ENCODE assay signal across 8 mouse cellular contexts in the genomic region with DNA sequence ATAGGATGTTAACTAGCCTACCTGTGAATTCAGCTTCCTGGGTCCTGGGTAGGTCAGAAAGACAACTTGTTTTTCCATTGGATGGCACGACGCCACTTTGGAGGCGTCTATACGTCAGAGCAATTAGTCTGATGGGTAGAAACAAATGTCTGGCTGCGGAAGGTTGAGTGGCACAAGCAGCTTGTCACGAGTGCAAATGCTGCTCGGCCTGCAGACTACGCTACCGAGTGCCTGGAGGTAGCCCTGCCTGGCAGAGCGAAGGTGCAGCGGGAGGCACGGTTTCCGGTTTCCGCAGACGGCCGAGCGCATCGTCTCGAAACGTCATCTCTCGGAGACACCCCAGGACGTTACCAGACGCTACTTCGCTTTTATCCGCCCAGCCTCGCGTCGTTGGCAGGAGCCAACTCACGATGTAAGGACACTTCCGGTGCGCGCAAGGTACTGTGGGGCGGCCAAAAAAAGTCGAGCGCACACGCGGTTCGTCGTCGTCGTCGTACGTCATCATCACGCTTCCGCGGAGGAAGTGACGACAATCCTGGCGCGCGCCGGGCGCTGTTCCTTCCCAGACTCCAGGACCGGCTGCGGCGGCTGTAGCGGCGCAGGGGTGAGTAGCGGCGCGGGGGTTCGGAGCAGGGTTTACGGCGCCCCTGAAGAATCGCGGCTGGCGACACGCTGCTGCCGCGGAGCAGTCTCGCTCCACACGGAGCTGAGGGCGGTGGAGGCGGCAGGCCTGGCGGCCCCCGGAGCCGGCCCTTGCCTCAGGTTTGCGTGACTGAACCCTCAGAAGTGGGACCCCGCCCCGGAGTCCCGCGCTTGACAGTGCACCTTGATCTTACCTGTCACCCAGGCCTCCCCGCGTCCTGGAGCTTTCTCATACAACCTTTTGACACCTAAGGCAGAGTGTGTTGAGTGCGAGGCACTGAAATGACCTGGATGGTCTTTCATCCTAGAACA. TPM values are rescaled to one million over a fixed set of nuclear protein-coding genes. Genes with fewer than 3 reads are reported as not detected.
DNase-seq lines count a peak whose midpoint lies in the region; ATAC-seq and TF ChIP-seq lines count a peak whose summit lies in the region.

A gene (plus strand): TSS at position 517 of the 954 bp plus-strand sequence.

- peak within 1 kb of the TSS; percentile 89 for H3K9ac ChIP-seq in ES-E14 (ENCODE audit: insufficient read depth, low read depth, low read length, poor library complexity, severe bottlenecking)
- peak within 1 kb of the TSS; percentile 58 for H3K9ac ChIP-seq in forebrain, embryonic 15.5 days (replicated peaks)

- in situ Hi-C loops in ES-E14 (cut with MboI; ENCODE audit: low sequenced_read_pairs in 2 of 2, unreplicated experiment in 2 of 2): no loop called here

- H3K27me3 ChIP-seq in forebrain, embryonic 15.5 days: no peaks in the 10 kb centered on the region

- peak; percentile 93; the same call in 1 of the 2 replicates for TF ChIP-seq POLR2A in lung, adult 2 months (IDR thresholded peaks at IDR 0.05; ENCODE audit: borderline replicate concordance, extremely low read depth, low read depth, low read length)

- peak within 1 kb of the TSS; percentile 93 to 97 for H3K4me3 ChIP-seq in ES-E14 (ENCODE audit: insufficient read depth in 1 of 2, low read depth in 1 of 2, low read length in 2 of 2, poor library complexity in 1 of 2, severe bottlenecking in 1 of 2)
- peak within 1 kb of the TSS; percentile 55 for H3K4me3 ChIP-seq in forebrain, embryonic 15.5 days
- H3K4me3 ChIP-seq in lung, adult 2 months (replicated peaks; ENCODE audit: extremely low read depth, low read depth, low read length): peak within 1 kb of the TSS; percentile 96

- ATAC-seq in forebrain, embryonic 15.5 days (replicated peaks): peak; percentile 100
- peak; percentile 98 for ATAC-seq in neutrophil, adult 5-6 weeks (ENCODE audit: extremely low read depth, insufficient number of reproducible peaks, low FRiP score, poor library complexity, severe bottlenecking)

- intact Hi-C loops in heart, postnatal 25 days (cut with DNase I): loop anchor here (5.0 kb wide), 2 partner anchors 43 to 537 kb away; a partner anchor contains a TSS

- peak within 1 kb of the TSS; percentile 75 for H3K27ac ChIP-seq in ES-E14 (ENCODE audit: insufficient read depth, low read depth, low read length, poor library complexity, severe bottlenecking)
- H3K27ac ChIP-seq in forebrain, embryonic 15.5 days (replicated peaks): peak within 1 kb of the TSS; percentile 95

- peak; percentile 97 for DNase-seq in ES-E14 (ENCODE audit: low read depth, low spot score)
- peak; percentile 98 for DNase-seq in cerebellum, adult 11-12 months
- peak; percentile 93 for DNase-seq in heart, postnatal 25 days (ENCODE audit: low spot score)
- DNase-seq in layer of hippocampus, adult 18-20 months (ENCODE audit: low spot score in 2 of 2): peak; percentile 95 to 98
- DNase-seq in lung, adult 2 months: peak; percentile 95
- DNase-seq in thymus, adult 18-20 months: peak; percentile 92 to 96

- WGBS in forebrain, embryonic 15.5 days: under 1% methylated on average over 84 of the region's 84 CpGs
- WGBS in lung, adult 2 months: under 1% methylated on average over 84 of the region's 84 CpGs

- TF ChIP-seq CTCF in lung, adult 2 months (IDR thresholded peaks at IDR 0.05; ENCODE audit: insufficient read depth, low read length): no peak

- H3K9me3 ChIP-seq in ES-E14 (ENCODE audit: control insufficient read depth, insufficient read depth, low read depth, low read length): no peaks in the 10 kb centered on the region
- no peaks in the 10 kb centered on the region for H3K9me3 ChIP-seq in forebrain, embryonic 15.5 days

- H3K36me3 ChIP-seq in ES-E14 (ENCODE audit: control insufficient read depth, insufficient read depth, low read length, poor library complexity, severe bottlenecking): peaks cover 12% of the 10 kb centered on the region
- H3K36me3 ChIP-seq in forebrain, embryonic 15.5 days: peaks cover 48% of the 10 kb centered on the region

- H3K4me1 ChIP-seq in ES-E14 (ENCODE audit: control insufficient read depth in 2 of 2, insufficient read depth in 2 of 2, low read length in 2 of 2, poor library complexity in 1 of 2): peaks cover 0 to 4% of the 10 kb centered on the region in 2 experiments; a peak in 2 of 4 replicates
- peaks cover 14% of the 10 kb centered on the region for H3K4me1 ChIP-seq in forebrain, embryonic 15.5 days
- H3K4me1 ChIP-seq in lung, adult 2 months (ENCODE audit: control insufficient read depth, insufficient read depth, low read length): peaks cover 5% of the 10 kb centered on the region

- H3K4me2 ChIP-seq in forebrain, embryonic 15.5 days (replicated peaks): peak within 1 kb of the TSS; percentile 65

TF ChIP-seq in ES-E14, 5 proteins besides CTCF, POLR2A, EP300 and RAD21:
- TF ChIP-seq MAFK (IDR thresholded peaks at IDR 0.05; ENCODE audit: insufficient read depth, low read depth, low read length) (no peak; the same call in 1 of the 2 replicates), ZNF384 (IDR thresholded peaks at IDR 0.05; ENCODE audit: low read depth, low read length) (peak; percentile 65; the same call in 1 of the 2 replicates), CHD2 (IDR thresholded peaks at IDR 0.05; ENCODE audit: low read depth, low read length) (peak; percentile 59; the same call in 1 of the 2 replicates), HCFC1 (IDR thresholded peaks at IDR 0.05; ENCODE audit: borderline replicate concordance, insufficient read depth, low read length) (peak; percentile 95), ZC3H11A (IDR thresholded peaks at IDR 0.05; ENCODE audit: borderline replicate concordance, low read depth, low read length) (no peak; the same call in 1 of the 2 replicates)

RNA-seq across cellular contexts. Expression of the gene that starts here (rescaled TPM):
- total RNA-seq in ES-E14 (2012; rRNA removed): 45.7 and 50.1 TPM in 2 replicates
- 60.8 and 63.5 TPM in 2 replicates for polyA plus RNA-seq in forebrain, embryonic 15.5 days (2015; fragmentation: Nextera tagmentation; extraction: Ambion mirVana)
- total RNA-seq in heart, postnatal 25 days (2021): 10 to 100 TPM; 29.2 to 30.3 TPM
- 10 to 100 TPM; 45.3 to 47.0 TPM for total RNA-seq in layer of hippocampus, adult 18-20 months (2021)
- polyA plus RNA-seq in lung, adult 2 months (2012; rRNA removed): 21.3 and 29.1 TPM in 2 replicates
- total RNA-seq in neutrophil, adult 5-6 weeks (2017): 135 and 137 TPM in 2 replicates

Comparison
In these comparisons a context has a peak if more than half of its experiments do, and no peak if none do; other contexts are left out.
1. Peak in every context shown above with its lines: DNase-seq, ATAC-seq, H3K4me3 ChIP-seq and H3K27ac ChIP-seq.